Mouse (Mus musculus) stomach, embryonic 16.5 days (tissue): Measurements from ENCODE around the gene Rtkn. TPM values are rescaled to one million over a fixed set of nuclear protein-coding genes. Genes with fewer than 3 reads are reported as not detected.

Experiments
- ATAC-seq: fragments of 200-750 bp; cut with Nextera tagmentation; 2 replicates; pipeline ENCODE4 v1.8.0; 2017; ENCODE audit warnings: moderate number of reproducible peaks, moderate TSS enrichment; ENCODE audit not compliant: insufficient read depth, low FRiP score
- H3K27ac ChIP-seq: fragments of 300-500 bp; sonication (generic); 2 replicates; pipeline ENCODE4 v1.5.1; 2014; ENCODE audit warnings: low read length
- H3K27me3 ChIP-seq: fragments of 300-500 bp; sonication (generic); 2 replicates; pipeline ENCODE4 v1.6.1; 2014; ENCODE audit warnings: low read length, control low read depth, mixed read lengths; ENCODE audit not compliant: control insufficient read depth, insufficient read depth
- H3K36me3 ChIP-seq: fragments of 300-500 bp; sonication (generic); 2 replicates; pipeline ENCODE4 v1.6.1; 2014; ENCODE audit warnings: low read length; ENCODE audit not compliant: control insufficient read depth, insufficient read depth
- H3K4me1 ChIP-seq: fragments of 300-500 bp; sonication (generic); 2 replicates; pipeline ENCODE4 v1.6.1; 2014; ENCODE audit warnings: low read length, control low read depth, mixed read lengths; ENCODE audit not compliant: control insufficient read depth, insufficient read depth
- H3K4me2 ChIP-seq: fragments of 300-500 bp; sonication (generic); 2 replicates; pipeline ENCODE4 v1.6.1; 2014; ENCODE audit warnings: low read depth, low read length, mixed read lengths
- H3K4me3 ChIP-seq: fragments of 300-500 bp; sonication (generic); replicated peaks from 2 replicates; pipeline ENCODE4 v1.5.1; 2014; ENCODE audit warnings: mild to moderate bottlenecking, low read length
- H3K9ac ChIP-seq: fragments of 300-500 bp; sonication (generic); 2 replicates; pipeline ENCODE4 v1.6.1; 2014; ENCODE audit warnings: low read length
- H3K9me3 ChIP-seq: fragments of 300-500 bp; sonication (generic); replicated peaks from 2 replicates; pipeline ENCODE4 v1.6.1; 2016; ENCODE audit warnings: low read length, control low read depth; ENCODE audit not compliant: control insufficient read depth
- WGBS: fragments of 180-500 bp; shearing (Covaris S2); extraction: QIAGEN DNeasy Blood & Tissue Kit; methylation state at CpG from one replicate; pipeline ENCODE4 v1.1.7; 2014; 5-methylcytosine and 5-hydroxymethylcytosine counted together
- polyA plus RNA-seq: library from polyadenylated mRNA; unstranded; fragments of >200 nt; fragmentation: Nextera tagmentation; extraction: Ambion mirVana; gene quantifications from 2 replicates; pipeline ENCODE4 v1.2.1, GENCODE M21; 2015

The Rtkn gene
- polyA plus RNA-seq, 1 experiment from 2014 or later = 39.7 TPM

DNA sequence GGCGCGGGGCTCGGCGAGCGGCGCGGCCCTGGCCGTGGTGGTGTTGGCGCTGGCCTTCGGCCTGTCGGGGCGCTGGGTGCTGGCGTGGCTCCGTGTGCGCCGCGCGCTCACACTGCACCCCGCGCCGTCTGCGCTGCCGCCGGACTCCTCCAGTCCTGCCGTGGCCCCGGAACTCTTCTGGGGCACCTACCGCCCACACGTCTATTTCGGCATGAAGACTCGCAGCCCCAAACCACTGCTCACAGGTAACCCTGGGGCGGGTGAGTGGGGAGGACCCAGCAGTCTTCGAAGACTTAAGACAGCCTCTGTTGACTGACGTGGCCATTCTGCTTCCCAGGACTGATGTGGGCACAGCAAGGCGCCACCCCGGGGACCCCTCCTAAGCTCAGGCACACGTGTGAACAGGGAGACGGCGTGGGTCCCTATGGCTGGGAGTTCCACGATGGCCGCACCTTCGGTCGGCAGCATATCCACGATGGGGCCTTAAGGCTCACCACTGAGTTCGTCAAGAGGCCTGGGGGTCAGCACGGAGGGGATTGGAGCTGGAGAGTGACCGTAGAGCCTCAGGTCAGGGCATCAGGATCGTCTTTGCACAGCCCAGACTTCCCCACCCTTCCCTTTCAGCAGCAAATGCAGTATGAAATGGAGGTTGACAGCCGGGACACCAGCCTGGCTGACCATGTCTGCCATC lies 19.4 kb upstream of the Rtkn start:
- WGBS = under 1% methylated on average over 42 of the region's 48 CpGs
- Histone ChIP-seq H3K4me3 (peak overlapping the region; percentile 86), H3K9me3 (no peaks in the 10 kb centered on the region), H3K27ac (peak overlapping the region; percentile 88), H3K27me3 (no peaks in the 10 kb centered on the region), H3K36me3 (peaks cover 12% of the 10 kb centered on the region), H3K9ac (peak overlapping the region; percentile 93), H3K4me1 (peaks cover 24% of the 10 kb centered on the region), H3K4me2 (peak overlapping the region; percentile 90)
- ATAC-seq = peak; percentile 16; the same call in 1 of the 2 replicates

DNA sequence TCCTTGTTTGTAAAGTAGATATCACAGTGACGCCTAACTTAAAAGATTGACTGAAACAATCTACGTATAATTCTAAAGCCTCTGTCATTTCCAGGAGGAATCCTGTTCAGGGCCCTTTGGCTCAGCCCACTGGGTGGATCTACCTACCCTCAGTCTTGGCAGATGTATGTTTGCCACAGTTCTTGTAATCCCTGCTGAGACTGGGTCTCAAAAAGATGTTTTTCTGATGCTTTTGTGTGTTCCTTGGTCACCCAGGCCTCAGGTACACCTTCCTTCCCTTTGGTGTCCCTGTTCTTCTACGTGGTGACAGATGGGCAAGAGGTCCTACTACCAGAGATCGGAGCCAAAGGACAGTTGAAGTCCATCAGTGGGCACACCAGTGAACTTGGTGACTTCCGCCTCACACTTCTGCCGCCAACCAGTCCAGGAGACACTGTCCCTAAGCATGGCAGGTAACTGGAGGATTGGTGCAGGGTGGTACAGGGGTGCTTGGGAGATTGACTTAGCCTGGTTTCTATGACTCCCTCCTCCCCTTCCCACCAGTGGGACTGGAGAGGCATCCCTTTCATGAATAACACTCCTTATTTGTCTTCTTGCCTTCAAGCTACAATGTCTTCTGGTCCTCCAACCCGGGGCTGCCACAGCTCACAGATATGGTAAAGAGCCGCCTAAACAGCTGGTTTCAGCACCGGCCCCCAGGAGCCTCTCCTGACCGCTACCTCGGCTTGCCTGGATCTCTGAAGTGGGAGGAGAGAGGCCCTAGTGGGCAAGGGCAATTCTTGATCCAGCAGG lies 18.7 kb upstream of the Rtkn start:
- Histone ChIP-seq H3K27me3 (no peaks in the 10 kb centered on the region), H3K4me1 (peaks cover 24% of the 10 kb centered on the region), H3K27ac (no peak overlapping the region), H3K9me3 (no peaks in the 10 kb centered on the region), H3K4me2 (peak overlapping the region; percentile 90), H3K4me3 (peak overlapping the region; percentile 86), H3K9ac (peak overlapping the region; percentile 93), H3K36me3 (peaks cover 12% of the 10 kb centered on the region)
- no peak for ATAC-seq
- WGBS = 66% methylated on average over 11 of the region's 11 CpGs

DNA sequence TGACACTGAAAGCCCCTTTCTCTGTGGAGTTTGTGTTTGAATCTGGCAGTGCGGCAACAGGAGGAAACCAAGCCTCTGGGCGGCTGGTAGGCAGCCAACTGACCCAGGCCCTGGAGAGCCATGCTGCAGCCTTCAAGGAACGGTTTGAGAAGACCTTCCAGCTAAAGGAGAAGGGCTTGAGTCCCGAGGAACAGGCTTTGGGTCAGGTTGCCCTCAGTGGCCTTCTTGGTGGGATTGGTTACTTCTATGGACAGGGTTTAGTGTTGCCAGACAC lies 18.2 kb upstream of the Rtkn start:
- 0 out of 2 replicates have a peak overlapping the region, but pooled peaks have one; percentile 93 for H3K9ac ChIP-seq
- H3K27ac ChIP-seq = no peak overlapping the region
- H3K4me1 ChIP-seq = peaks cover 24% of the 10 kb centered on the region
- H3K36me3 ChIP-seq = peaks cover 12% of the 10 kb centered on the region
- no peaks in the 10 kb centered on the region for H3K9me3 ChIP-seq
- ATAC-seq = no peak
- no peak overlapping the region for H3K4me2 ChIP-seq
- H3K4me3 ChIP-seq = no peak overlapping the region
- 72% methylated on average over 4 of the region's 4 CpGs for WGBS
- no peaks in the 10 kb centered on the region for H3K27me3 ChIP-seq

DNA sequence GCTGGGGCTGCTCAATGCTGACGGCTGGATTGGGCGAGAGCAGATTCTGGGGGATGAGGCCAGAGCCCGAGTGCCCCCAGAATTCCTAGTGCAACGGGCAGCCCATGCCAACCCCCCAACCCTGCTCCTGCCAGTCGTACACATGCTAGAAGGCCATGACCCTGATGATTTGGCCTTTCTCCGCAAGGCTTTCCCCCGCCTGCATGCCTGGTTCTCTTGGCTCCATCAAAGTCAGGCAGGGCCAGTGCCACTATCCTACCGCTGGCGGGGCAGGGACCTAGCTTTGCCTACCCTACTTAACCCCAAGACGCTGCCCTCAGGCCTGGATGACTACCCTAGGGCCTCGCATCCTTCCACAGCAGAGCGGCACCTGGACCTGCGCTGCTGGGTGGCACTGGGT lies 17.6 kb upstream of the Rtkn start:
- ATAC-seq = no peak
- Histone ChIP-seq H3K4me2 (no peak overlapping the region), H3K27me3 (no peaks in the 10 kb centered on the region), H3K9ac (peak overlapping the region; percentile 25; the same call in 1 of the 2 replicates), H3K4me1 (peaks cover 28% of the 10 kb centered on the region), H3K9me3 (no peaks in the 10 kb centered on the region), H3K4me3 (no peak overlapping the region), H3K36me3 (peaks cover 12% of the 10 kb centered on the region), H3K27ac (no peak overlapping the region)
- 85% methylated on average over 13 of the region's 13 CpGs for WGBS

DNA sequence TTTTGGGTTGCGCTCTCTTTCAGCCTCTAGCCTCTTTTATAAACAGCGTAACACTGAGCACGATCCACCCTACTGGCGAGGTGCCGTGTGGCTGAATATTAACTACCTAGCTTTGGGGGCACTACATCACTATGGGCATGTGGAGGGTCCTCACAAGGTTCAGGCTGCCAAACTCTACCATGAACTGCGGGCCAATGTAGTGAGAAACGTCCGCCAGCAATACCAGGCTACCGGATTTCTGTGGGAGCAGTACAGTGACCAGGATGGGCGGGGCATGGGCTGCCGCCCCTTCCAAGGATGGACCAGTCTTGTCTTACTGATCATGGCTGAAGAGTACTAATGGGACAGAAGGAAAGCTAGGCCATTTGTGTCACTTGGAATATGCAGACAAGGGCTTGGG lies 16.9 kb upstream of the Rtkn start:
- no peak overlapping the region for H3K27ac ChIP-seq
- H3K4me2 ChIP-seq = no peak overlapping the region
- H3K4me3 ChIP-seq = no peak overlapping the region
- peaks cover 34% of the 10 kb centered on the region for H3K4me1 ChIP-seq
- no peak overlapping the region for H3K9ac ChIP-seq
- H3K36me3 ChIP-seq = peaks cover 12% of the 10 kb centered on the region
- WGBS = 78% methylated on average over 11 of the region's 11 CpGs
- no peaks in the 10 kb centered on the region for H3K27me3 ChIP-seq
- ATAC-seq = no peak
- H3K9me3 ChIP-seq = no peaks in the 10 kb centered on the region

DNA sequence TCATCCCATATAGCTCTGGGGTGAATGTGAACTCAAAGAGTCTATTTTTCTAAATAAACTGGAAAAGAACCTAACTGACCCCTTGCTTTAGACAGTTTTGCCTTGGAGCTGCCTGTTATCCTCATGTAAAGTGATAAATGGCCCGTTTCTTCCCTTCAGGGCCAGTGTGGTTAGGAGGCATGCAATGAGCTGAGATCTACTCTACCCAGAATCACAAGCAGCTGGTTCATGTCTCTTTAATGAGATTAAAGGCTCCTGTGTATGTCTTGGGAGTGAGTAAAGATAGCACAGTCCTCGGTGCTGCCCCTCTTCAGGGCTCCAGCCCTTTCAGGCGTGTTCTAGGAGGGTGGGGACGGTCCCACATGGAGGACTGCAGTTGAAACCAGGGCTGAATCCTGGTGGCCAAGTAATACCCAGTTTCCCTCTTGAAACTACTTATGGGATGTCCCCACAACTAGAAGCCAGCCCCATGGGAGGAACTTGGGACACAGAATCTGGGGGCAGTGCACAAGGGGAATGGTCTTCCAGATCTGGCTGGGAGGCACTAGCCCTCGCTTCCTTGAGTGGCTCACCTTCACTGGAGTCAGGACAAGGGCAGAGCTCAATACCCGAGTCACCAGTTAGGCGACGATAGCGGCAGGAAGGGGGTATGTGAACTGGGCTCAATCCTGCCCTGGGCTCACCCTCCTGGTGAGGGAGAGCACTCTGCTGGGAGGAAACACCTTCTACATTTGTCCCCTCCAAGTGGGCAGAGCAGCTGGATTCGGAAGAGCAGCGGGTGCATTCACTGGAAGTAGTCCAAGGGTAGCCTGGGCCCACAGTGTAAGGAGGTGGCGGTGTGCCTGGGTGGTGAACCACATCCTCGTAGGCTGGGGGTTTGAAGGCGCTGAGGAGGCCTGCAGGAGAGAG lies 16.2 kb upstream of the Rtkn start:
- WGBS = 68% methylated on average over 14 of the region's 14 CpGs
- H3K4me3 ChIP-seq = no peak overlapping the region
- H3K27ac ChIP-seq = no peak overlapping the region

DNA sequence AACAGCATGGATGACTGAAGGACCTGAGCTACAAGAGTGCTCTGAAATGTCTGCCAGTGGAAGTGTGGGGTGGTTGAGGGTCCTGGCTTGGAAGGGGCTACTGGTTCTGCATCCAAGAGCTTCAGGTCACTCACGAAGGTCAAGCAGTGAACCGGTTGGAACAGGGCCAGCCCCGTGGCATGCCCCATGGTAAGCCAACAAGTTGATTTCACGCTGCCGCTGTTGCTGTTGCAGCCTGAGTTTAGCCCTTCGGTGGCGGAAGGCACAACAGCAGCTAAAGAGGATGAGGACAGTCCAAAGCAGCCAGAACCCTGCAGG lies 15.6 kb upstream of the Rtkn start:
- Histone ChIP-seq H3K4me3 (no peak overlapping the region), H3K9ac (peak overlapping the region; percentile 17; the same call in 1 of the 2 replicates), H3K4me2 (peak overlapping the region; percentile 91), H3K27me3 (no peaks in the 10 kb centered on the region), H3K4me1 (peaks cover 43% of the 10 kb centered on the region), H3K36me3 (peaks cover 12% of the 10 kb centered on the region), H3K9me3 (no peaks in the 10 kb centered on the region), H3K27ac (no peak overlapping the region)
- ATAC-seq = no peak
- WGBS = 74% methylated on average over 7 of the region's 7 CpGs

More for the DNA sequence above, 16.2 kb upstream of the Rtkn start:
- peaks cover 12% of the 10 kb centered on the region for H3K36me3 ChIP-seq
- no peaks in the 10 kb centered on the region for H3K27me3 ChIP-seq
- no peak for ATAC-seq
- no peak overlapping the region for H3K4me2 ChIP-seq
- H3K4me1 ChIP-seq = peaks cover 37% of the 10 kb centered on the region
- no peak overlapping the region for H3K9ac ChIP-seq
- H3K9me3 ChIP-seq = no peaks in the 10 kb centered on the region

DNA sequence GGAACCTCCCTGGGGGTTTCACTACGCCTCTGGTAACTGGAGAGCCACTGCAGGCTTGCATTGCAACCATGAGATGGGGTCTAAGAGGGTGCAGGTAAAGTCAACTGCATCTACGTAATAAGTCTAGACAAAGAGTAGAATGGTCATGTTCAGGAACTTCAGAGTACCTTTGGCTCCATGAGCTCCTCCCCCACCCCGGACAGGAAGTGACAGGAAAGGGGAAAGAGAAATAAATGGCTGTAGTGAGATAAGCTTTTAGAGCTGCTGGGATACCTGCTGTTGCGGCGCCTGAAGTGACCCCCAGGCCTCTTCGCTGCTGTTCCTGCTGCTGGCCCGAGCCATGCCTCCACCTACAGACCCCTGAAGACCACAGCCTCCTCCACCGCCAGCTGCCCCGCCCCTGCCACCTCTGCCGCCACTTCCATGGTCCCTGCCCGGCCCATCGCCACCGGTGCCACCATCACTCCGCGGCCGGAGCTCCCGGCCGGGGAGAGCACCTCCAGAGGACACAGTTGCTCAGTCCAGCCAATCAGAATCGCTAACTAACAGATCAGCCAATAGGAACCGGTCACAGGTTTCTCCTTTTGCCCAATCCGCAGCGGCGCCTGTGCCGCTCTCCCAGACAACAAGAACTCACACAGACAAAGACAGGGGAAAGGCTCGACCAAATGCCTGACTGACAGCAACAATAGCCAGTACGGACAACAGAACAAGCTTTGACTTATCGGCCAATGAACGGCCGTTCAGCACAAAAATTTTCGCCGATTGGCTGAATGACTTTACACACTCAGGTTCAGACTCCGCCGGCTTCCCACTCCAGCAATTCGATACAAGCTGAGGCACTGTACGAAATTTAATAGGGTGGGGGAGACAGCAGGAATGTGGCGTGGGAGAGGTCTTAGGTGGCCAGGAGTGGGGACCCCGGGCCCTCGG lies 14.1 kb upstream of the Rtkn start, which contains the start of gene Wbp1:
Gene Wbp1, minus strand, starts transcription at position 630 of the 933 bp plus-strand sequence.
- H3K9me3 ChIP-seq = no peaks in the 10 kb centered on the region
- no peaks in the 10 kb centered on the region for H3K27me3 ChIP-seq
- peak within 1 kb of the TSS; percentile 88 for H3K9ac ChIP-seq
- peaks cover 42% of the 10 kb centered on the region for H3K4me1 ChIP-seq
- peaks cover 12% of the 10 kb centered on the region for H3K36me3 ChIP-seq
- peak; percentile 95 for ATAC-seq
- H3K4me2 ChIP-seq = peak within 1 kb of the TSS; percentile 96
- WGBS = 1% methylated on average over 38 of the region's 38 CpGs
- H3K4me3 ChIP-seq = peak within 1 kb of the TSS; percentile 77
- peak within 1 kb of the TSS; percentile 98 for H3K27ac ChIP-seq
